Mouse (Mus musculus) neural tube, embryonic 10.5 days (tissue): ENCODE data around the gene Esyt1.
"Not testable (repeated sequence)": the region's sequence is repeated elsewhere in the genome, so short reads cannot be mapped to it uniquely, and the experiment has no call there.

Experiments
- DNase-seq: peaks from one replicate; pipeline ENCODE4 v3.0.0-alpha.2; 2017; ENCODE audit warnings: low spot score; ENCODE audit errors: extremely low spot score

Esyt1 gene

DNA sequence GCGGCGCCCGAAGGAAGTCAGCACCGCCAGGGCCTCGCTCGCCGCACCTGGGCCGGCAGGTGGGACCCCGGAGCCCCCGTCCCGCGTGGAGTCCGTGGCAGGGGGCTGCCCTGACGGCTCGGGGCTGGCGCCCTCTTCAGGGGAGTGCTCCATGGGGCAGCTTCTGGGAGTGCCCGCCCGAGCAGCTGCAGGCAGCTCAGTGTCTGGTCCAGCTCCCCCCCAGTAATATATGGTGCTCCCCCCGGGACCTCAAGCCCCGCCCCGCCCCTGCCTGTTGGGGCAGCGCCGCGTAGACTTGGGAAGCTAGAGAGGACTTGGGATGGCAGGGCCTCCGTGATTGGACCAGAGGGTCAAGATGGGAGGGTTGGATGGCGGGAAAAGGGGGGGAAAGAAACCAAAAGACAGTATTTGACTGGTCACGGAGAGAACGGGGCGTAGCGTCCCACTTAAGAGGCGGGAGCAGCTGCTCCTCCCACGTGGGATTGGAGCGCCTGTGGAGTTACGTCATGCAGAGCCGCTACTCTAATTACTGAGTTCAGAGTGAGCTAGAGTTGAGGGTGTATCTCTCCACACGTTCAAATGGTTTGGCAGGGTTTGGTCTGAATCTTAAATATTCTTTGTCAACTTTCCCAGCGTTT is at the start of gene Esyt1:
TSS of gene Esyt1 (minus strand) at position 201 of the 638 bp plus-strand sequence.
- peak; percentile 92 for DNase-seq

DNA sequence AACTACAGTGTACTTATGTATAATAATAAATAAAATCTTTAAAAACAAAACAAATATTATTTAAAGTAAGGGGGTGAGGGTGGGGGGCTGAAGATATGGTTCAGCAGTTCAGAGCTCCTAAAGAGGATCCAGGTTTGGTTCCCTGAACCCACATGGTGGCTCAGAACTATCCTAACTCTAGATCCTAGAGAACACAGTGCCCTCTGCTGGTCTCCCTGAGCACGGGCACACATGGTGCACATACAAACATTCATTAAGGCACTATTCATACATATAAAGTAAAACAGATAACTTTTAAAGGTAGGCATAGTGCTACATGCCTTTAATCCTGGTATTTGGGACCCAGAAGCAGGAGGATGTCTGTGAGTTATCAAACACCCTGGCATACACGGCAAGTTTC is 49.4 kb upstream of the Esyt1 start:
- DNase-seq, result no peak

DNA sequence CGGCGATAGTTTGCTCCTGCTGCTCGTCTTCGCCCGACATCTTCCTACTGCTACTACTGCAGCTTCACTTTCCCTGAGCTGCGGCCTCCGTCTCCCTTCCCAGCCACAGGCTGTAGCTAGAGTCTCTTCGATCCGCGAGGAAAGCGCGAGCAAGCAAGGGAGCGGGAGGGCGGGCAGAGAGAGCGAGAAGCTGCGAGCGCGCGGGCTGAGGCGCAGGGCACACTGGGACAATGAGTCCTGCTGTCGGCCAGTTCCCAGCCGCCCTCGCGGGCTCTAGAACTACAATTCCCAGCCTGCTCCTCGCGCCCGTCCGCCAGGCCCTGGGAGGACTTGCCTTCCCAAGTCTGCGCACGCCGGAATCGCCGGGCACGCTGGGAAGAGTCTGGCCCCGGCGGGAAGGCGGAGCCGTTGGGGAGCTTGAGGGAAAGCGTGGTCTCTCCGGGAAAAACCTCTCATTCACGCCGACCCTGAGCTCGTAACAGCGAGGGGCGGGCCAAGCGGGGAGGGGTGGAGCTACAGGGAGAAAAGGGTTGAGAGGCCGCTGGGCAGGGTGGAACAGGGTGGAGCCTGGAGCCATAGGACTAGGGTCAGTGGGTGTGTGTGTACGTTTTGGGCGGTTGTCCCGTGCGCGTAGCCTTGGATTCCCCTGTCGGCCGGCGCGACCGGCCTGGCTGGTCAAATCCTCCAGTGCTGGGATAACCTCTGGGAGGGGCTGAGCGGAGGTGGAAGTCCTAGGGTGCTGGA is 40.3 kb upstream of the Esyt1 start, which contains the start of gene Pa2g4:
TSS of gene Pa2g4 (minus strand) at position 200 of the 744 bp plus-strand sequence.
- DNase-seq, result peak; percentile 99

DNA sequence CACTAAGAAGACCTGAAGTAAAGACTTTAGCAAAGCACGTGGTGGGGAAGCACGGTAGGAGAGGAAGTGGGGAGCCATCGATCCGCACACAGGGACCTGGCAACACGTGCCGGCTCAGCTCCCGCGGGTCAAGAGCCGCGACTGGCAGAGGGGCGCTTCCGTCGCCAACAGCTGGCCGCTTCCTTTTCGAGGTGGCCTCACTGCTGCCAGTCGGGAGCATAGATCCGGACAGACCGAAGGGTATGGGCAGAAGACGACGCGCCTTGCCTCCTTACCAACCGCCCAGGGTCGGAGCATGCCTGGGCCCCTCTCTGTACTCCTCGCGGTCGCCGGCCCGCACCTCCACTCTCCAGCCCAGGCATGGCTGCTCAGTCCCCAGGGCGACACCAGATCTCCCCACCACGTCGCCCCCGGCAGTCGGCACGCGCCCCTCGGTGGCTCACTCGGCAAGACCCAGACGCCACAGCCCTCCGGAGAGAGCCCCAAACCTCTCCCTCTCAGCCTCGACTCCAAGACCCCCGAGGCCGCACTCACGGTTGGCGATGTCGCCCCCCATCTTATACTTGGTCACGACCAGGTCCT is 39.6 kb upstream of the Esyt1 start:
- DNase-seq, result no peak

DNA sequence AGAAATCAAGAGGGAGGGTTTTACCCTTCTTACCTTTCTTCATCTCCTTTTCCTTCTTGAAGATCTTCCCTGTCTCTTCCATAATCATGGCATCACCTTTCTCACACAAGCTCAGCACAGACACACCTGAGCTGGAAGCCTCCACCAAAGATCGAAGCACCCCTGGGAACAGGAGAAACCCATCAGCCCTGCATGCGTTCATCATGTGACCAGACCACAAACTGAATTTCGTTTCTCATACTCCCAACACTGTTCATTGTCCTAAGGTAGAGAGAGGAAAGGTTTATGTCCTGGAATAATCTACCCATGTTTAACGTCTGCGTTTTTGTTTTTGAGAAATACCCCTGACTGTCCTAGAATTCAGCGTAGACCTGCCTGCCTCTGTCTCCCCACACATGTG is 37.9 kb upstream of the Esyt1 start:
- no peak for DNase-seq

DNA sequence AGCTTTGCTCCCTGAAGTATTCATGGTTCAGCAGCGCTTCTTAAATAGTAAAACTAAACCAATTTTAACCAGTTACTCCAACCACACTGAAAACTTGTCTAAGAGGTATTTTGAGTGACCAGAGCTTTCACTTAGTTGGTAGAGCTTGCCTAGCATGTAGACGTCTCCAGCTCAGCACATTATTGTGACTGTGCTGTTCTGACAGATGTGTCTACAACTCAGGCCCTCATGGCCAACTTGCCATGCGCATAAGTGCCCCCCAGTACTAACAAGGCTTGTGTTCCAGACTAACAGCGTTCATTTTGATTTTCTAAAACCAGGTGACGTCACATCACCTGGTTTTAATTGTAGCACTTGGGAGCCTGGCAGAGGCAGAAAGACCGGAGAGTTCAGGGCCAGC is 31.3 kb upstream of the Esyt1 start:
- DNase-seq, result no peak

DNA sequence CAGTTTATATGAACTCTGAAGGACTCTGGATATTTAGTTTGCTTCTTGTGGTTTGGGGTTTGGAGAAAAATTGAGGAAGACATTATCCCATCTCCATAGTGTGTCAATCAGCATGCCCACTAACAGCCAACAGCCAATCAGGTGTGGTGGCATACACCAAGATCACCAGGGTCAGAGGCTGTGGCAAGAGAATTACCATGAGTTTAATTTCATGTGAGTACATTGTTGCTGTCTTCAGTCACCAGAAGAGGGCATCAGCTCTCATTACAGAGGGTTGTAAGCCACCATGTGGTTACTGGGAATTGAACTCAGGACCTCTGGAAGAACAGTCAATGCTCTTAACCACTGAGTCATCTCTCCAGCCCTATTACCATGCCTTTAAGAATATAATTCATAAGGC is 30.6 kb upstream of the Esyt1 start:
- DNase-seq, result no peak

DNA sequence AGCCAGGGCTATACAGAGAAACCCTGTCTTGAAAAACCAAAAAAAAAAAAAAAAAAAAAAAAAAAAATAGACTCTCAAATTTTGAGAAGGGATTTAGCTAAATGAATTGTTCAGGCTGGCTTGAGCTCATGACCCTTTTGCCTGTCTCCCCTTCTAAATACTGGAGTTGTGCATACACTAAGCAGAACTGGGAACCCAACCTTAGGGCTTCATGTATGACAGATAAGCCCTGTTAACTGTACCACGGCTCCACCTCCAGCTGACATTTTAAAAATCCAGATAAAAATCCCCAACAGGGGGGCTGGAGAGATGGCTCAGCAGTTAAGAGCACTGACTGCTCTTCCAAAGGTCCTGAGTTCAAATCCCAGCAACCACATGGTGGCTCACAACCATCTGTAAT is 29.9 kb upstream of the Esyt1 start:
- not testable (repeated sequence) for DNase-seq

DNA sequence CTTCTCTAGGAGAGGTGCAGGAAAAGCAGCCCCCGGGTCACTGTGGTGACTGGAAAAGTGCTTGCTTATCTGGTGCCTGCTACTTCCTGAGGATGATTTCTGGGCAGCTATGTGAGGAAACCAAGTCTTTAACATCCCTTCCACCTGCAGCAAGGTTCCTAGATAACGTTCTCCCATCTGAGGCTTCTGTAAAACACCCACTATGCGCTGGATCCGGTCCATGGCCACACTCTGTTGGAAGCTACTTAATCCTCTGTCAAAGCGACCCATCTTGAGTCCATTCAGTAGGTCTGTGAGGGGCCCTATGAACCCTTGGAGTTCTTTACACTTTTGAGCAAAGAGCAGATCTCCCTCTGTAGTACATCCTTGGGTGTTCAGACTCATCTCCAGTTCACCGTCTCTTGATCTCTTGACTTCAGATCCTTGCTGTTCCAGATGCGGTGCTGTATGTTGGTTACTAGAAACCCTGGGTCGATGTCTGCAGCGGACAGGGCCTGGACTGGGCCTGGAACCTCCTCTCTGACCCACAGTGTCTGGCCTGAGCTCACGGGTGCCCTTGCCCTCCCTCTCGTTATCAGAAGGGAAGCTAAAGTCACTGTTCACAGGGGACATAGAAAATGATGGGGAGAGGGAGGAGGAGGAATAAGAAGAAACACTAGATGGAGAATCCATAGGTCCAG is 24.6 kb upstream of the Esyt1 start:
- DNase-seq, result not testable (repeated sequence)

DNA sequence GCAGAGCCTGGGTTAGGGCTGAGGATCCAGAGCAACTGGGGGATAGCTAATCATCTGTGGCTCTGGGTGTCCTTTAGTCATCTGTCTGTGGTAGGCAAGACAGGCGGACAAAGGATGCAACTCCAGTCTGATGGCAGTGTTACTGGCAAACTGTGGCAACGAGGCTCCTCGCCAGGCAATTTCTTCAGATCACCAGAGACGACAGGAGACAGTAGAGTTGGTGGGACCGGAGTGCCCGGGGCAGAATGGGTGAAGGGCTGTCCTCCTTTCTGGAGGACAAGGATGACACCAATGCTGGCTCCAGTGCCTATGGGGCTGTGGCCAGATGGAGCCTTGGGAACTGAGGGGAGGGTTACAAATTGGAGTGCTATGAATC is 24.0 kb upstream of the Esyt1 start:
- not testable (repeated sequence) for DNase-seq

DNA sequence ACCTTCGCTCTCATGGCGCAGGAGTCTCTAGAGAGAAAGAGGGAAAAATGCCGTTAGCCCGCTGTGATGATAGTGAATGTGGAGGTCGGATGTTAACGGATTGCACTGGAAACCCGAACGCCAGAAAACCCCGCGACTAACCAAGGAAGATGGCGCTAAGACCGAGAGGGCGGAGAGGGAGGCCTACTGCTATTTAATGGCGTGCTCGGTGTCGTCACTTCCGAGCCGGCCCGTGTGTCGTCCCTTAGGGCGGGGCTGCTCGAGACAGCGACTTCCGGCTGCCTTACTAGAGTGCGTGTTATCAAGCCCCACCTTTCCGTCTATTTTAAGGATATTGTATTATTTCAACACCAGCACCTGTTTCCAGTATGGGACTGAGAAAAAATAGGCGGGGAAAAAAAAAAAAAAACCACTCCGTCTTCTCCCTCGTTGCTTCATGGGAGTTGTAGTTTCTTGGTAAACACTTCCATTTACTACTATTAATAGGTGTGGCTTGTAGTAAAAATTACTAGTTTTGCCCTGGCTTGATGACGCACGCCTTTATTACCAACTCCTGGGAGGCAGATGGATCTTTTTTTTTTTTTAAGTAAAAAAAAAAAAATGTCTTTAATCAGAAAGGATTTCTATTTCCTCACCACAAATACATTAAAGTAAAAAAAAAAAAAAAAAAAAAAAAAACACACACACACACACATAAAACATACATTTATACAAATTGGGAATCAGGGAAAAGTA is 23.4 kb upstream of the Esyt1 start, which contains the start of gene Rpl41:
TSS of gene Rpl41 (minus strand) at position 359 of the 735 bp plus-strand sequence.
- peak; percentile 93 for DNase-seq

DNA sequence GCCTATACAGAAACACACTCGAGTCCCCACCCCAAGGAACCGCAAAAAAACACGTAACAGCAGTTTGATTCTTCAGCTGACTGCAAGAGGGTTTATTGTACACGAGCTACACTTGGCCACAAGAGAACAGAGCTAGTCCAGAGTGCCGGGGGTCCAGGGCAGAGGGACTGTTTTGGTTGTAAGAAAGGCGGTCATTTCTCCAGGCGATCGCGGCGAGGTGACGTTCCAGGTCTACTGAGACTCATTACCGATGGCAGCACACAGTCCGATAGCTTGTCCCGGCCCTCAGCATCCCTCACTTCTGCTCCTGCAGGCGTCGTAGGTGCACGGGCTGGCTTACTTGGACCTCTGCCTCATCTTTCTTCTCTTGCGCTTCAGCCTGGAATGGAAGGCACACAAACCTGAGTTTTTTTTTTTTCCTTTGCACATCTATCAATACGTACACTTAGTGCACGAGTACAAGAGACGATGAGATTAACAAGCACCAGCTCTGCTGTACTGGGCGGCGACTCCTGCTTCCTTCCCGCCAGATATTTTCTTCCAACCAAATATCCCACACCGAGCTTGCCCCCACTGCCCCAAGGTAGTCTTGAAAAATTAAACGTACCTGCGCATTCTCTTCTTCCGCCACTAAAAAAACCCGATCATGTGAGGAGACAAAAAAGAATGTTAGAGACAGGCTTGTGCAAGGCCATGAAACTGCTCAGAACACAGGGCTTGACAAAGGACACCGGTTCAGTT is 22.6 kb upstream of the Esyt1 start:
- peak; percentile 29 for DNase-seq

DNA sequence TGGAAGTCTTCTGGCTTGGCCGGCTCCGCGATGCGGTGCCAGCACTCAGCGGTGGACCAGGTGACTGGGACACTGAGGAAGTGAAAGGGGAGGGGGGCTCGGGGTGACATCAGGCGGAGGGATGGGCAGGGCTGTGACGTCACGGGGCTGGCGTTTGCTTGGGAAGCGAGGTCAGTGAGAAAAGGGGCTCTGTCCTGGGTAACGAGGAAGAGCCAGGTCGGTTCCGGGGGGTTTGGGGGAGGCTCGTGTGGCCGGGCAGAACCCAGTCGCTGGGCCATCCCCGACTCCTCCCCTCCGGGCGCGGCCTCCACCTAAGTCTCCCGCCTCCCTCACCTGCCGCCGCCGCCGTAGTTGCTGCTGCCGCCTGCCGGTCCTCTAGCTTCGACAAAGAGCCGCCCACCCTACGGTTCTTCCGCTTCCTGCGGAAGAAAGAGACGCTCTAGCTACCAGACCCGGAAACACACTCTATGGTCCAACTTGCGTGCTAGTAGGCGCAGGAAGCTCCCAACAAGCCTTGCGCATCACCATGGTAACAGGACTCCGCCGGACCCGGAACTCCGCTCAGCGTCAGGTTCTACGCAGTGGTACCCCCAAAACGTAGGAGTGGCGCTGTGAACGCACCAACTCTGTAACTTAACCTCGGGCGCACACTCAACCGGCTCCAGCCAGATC is 21.8 kb upstream of the Esyt1 start, which contains the start of gene Zc3h10:
TSS of gene Zc3h10 (minus strand) at position 414 of the 672 bp plus-strand sequence.
- DNase-seq, result peak; percentile 94

DNA sequence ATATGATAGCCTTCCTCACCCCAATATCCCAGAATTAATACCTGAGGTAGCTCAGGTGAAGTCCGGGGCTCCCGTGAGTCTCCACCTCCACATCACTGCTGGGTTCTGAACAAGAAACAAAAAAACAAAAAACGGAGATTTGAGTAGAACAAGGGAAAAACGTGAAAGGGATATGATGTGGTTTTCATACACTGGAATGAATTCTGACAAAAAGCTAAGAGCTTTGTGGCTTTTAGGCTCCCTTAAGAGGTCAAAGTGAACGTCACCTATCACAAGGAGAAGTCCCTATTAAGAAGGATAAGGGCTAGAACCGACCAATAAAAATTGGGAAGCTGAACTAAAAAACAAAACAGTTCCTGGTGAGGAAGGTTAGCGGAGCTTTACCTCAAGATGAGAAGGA is 21.1 kb upstream of the Esyt1 start:
- no peak for DNase-seq

DNA sequence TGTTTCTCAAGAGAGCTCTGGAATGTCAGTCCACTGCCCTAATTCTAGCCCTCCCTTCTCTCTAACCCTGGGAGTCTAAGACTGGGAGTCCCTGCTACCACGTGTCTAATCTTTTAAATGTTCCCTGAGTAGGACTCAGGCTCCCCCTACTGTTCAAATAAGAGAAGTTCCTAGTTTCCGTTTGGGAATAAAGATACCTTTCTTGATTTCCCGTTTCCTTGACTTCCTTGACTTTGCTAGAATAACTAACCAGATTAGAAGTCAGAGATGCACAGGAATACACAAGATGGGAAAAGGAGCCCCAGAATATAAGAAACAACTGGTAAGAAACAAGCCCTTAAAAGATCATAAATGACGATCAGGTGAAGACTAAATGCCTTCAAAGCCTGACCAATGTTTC is 20.7 kb upstream of the Esyt1 start:
- DNase-seq, result no peak

DNA sequence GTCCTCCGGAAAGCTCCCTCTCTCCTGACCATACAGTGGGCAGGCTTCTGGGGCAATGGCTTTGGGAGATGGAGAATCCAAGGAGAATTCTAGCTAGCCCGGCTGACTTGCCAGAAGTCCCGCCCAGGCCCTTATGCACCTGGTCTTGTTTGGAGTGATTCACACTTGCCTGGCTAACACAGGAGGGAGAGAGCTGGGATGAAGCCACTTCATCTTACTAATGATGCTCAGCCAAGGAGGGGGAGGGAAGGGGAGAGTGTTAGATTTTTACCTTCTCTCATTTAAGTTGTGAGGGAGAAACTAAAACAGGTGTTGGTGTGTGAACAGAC is 19.9 kb upstream of the Esyt1 start:
- no peak for DNase-seq

DNA sequence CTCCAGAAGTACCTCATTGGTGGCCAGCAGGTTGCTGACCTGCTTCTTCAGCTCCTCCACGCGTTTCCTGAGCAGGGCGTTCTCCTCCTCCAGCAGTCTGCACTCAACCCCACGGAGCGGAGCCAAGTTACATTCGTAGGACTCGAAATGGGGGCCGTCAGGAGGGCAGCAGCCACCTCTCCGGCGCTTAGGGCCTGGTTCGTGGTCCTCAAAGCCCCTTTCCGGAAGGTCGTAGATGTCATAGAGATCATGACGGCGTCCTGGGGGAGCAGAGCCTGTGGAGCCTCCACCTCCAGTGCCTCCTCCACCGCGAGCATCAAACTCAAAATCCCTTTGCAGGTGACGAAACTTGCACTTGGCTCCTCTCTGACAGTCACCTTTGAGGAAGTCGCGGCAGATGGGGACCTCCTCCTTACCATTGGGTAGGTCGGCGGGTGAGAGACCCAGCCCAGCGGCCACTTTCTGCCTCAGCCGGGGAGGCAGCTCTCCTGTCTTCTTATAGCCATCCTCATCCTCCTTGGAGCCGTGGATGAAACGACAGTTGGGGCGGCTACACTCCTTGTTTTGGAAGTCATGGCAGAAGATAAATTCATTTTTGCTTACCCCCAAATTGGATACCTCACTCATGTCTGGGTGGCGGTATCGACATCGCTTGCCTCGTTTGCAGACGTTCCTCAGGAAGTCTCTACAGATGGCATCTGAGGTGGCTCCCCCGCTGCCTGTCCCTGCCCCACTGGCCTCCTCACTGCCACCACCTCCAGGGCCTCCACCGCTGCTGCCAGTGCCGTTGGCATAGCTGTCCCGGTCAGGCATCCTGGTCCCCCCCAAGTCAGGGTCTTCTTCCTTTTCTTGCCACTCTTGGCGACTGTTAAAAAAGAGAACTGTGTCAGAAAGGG is 19.3 kb upstream of the Esyt1 start:
- DNase-seq, result no peak

DNA sequence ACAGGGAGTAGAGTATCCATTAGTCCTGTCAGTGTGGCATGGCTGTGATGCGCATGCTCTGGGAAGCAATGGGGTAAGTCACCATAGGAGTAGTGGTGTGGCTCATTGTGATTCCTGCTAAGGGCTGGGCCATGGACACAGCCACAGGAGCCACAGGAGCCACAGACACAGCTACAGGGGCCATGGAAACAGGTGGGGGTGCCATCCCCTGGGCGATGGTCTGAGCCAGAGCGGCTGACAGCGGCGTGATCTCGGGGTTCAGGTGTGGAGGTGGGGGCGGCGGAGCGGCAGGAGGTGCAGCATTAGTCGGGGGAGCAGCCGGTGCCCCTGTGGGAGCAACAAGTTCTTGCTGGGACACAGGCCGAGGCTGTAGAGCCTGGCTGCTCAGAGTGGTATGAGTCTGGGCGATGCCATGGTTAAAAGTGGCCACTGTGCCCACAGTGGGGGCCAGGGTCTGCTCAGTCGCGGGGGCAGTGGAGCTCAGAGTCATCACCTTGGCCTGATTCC is 18.5 kb upstream of the Esyt1 start:
- no peak for DNase-seq

DNA sequence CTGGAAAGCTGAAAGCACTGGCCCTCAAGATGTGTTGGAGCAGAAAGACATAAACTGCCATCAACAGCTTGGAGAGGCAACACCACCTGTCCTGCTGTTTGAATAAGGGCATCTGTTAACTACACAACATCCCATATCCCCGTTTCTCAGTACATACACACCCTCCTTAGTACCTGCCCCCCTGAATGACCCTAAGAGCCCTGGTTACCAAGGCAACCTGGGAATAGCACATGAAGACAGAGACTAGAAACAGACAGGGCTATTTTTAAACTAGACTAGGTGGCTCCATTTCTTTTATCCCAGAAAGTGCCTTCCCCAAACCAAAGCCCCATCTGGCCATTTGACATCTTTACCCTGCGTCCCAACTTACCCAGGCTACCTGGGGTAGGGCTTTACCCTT is 17.4 kb upstream of the Esyt1 start:
- DNase-seq, result no peak
